Mouse (Mus musculus) ES-E14 (cell line): Measurements from ENCODE around the gene Slc35e3. TPM values are rescaled to one million over a fixed set of nuclear protein-coding genes. Genes with fewer than 3 reads are reported as not detected.
"Not testable (repeated sequence)": the region's sequence is repeated elsewhere in the genome, so short reads cannot be mapped to it uniquely, and the experiment has no call there.

Experiments used
- DNase-seq: peaks from one replicate; pipeline ENCODE4 v3.0.0-alpha.2; 2013; ENCODE audit warnings: low read depth, low spot score
- H3K27ac ChIP-seq: 2 replicates; pipeline ENCODE4 v1.5.1; 2012; ENCODE audit warnings: low read depth, mild to moderate bottlenecking, low read length, moderate library complexity, mixed read lengths; ENCODE audit not compliant: poor library complexity, insufficient read depth, severe bottlenecking
- H3K36me3 ChIP-seq: 2 replicates; pipeline ENCODE4 v1.6.1; 2012; ENCODE audit warnings: mild to moderate bottlenecking, low read length, moderate library complexity, mixed read lengths; ENCODE audit not compliant: control insufficient read depth, poor library complexity, insufficient read depth, severe bottlenecking
- H3K4me1 ChIP-seq, 2 experiments: fragments of 150-350 bp in 1 of 2; sonication (generic) in 1 of 2; 2 replicates each; pipeline ENCODE4 v1.6.1; 2012; ENCODE audit warnings: low read length in 2 of 2, mild to moderate bottlenecking in 1 of 2, mixed read lengths in 1 of 2; ENCODE audit not compliant: control insufficient read depth in 2 of 2, insufficient read depth in 2 of 2, poor library complexity in 1 of 2
- H3K4me3 ChIP-seq, 2 experiments: fragments of 150-350 bp in 1 of 2; sonication (generic) in 1 of 2; 2 replicates each; pipeline ENCODE4 v1.5.1; 2012; ENCODE audit warnings: low read length in 2 of 2, low read depth in 1 of 2, mild to moderate bottlenecking in 1 of 2, mixed read lengths in 1 of 2; ENCODE audit not compliant: insufficient read depth in 1 of 2, poor library complexity in 1 of 2, severe bottlenecking in 1 of 2
- H3K9ac ChIP-seq: 2 replicates; pipeline ENCODE4 v1.6.1; 2012; ENCODE audit warnings: low read depth, mild to moderate bottlenecking, low read length, mixed read lengths; ENCODE audit not compliant: poor library complexity, insufficient read depth, severe bottlenecking
- H3K9me3 ChIP-seq: fragments of 150-350 bp; sonication (generic); 2 replicates; pipeline ENCODE4 v1.6.1; 2012; ENCODE audit warnings: low read depth, mild to moderate bottlenecking, low read length; ENCODE audit not compliant: control insufficient read depth, insufficient read depth
- CHD2 ChIP-seq: IDR thresholded peaks from 2 replicates; pipeline ENCODE4 v1.6.1; 2014; ENCODE audit warnings: mild to moderate bottlenecking, low read depth, low read length, inconsistent platforms
- HCFC1 ChIP-seq: IDR thresholded peaks from 2 replicates; pipeline ENCODE4 v1.6.1; 2012; ENCODE audit warnings: low read length, inconsistent platforms, borderline replicate concordance; ENCODE audit not compliant: insufficient read depth
- MAFK ChIP-seq: IDR thresholded peaks from 2 replicates; pipeline ENCODE4 v1.6.1; 2014; ENCODE audit warnings: mild to moderate bottlenecking, low read depth, low read length, inconsistent platforms; ENCODE audit not compliant: insufficient read depth
- ZC3H11A ChIP-seq: IDR thresholded peaks from 2 replicates; pipeline ENCODE4 v1.6.1; 2012; ENCODE audit warnings: low read depth, mild to moderate bottlenecking, inconsistent platforms, low read length, borderline replicate concordance
- ZNF384 ChIP-seq: IDR thresholded peaks from 2 replicates; pipeline ENCODE4 v1.6.1; 2012; ENCODE audit warnings: low read depth, low read length, inconsistent platforms
- in situ Hi-C, 2 experiments: fragments of 600-800 bp; cut with MboI; formaldehyde crosslinking; loops; one replicate each; pipeline ENCODE4 v1.15.1; 2025; ENCODE audit warnings: low sequenced_read_pairs in 2 of 2, inconsistent platforms in 1 of 2; ENCODE audit not compliant: unreplicated experiment in 2 of 2
- total RNA-seq: library from RNA; depleted of rRNA; stranded (reverse); fragments of 300-350 nt; gene quantifications from 2 replicates; pipeline ENCODE4 v1.2.3, GENCODE M21; 2012

Gene Slc35e3
- total RNA-seq, 1 experiment = 16.3 TPM

- Histone ChIP-seq H3K9ac (no peak overlapping the region), H3K4me1 (0 out of 4 replicates have a peak, but pooled peaks cover 0 to 2% of the 10 kb centered on the region in 2 experiments), H3K27ac (no peak overlapping the region), H3K36me3 (peaks cover 29% of the 10 kb centered on the region), H3K9me3 (peaks cover 5% of the 10 kb centered on the region), H3K4me3 (no peak overlapping the region)
- no peak for TF ChIP-seq ZNF384
- TF ChIP-seq ZC3H11A = no peak
- no peak for TF ChIP-seq HCFC1
- no peak for TF ChIP-seq CHD2
- TF ChIP-seq MAFK = no peak
- in situ Hi-C loops = no loop called here
- DNase-seq = no peak
These were observed 3.7 kb upstream of the Slc35e3 start for GRCm38 (mm10) chr10:117749787-117750343.

DNA sequence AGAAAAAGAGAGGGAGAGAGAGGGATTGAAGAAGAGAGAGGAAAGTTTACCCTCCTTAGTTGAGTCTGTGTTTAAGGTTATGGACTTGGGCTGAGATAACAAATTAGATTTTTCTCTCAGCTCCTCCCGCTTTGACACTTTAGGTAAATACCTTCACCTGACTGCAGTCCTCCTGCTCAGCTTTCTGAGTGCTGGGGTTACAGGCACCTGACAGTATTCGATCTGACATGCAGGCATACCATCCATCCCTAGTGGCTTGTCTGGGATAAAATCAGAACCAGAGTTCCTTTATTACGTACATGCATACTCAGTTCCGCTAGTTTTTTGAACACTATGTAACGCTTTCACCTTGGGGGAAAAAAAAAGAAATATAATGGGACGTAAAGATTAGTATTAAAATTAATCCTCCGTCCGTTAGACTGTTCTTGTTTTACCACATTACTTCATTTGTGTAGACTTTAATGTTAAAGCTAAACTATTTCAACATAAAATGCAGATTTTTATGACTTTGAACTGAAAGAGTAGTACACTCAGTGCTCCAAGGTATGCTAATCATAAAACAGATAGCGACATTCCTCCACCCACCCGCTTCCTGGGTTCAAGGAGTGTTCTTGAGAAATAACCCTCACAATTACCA, 3.0 kb upstream of the Slc35e3 start:
- Histone ChIP-seq H3K27ac (no peak overlapping the region), H3K9ac (no peak overlapping the region), H3K4me1 (0 out of 4 replicates have a peak, but pooled peaks cover 0 to 2% of the 10 kb centered on the region in 2 experiments), H3K4me3 (no peak overlapping the region), H3K36me3 (peaks cover 28% of the 10 kb centered on the region), H3K9me3 (peaks cover 5% of the 10 kb centered on the region)
- DNase-seq = no peak
- no peak for TF ChIP-seq MAFK
- no peak for TF ChIP-seq ZC3H11A
- TF ChIP-seq HCFC1 = no peak
- TF ChIP-seq CHD2 = no peak
- no peak for TF ChIP-seq ZNF384
- in situ Hi-C loops = no loop called here

DNA sequence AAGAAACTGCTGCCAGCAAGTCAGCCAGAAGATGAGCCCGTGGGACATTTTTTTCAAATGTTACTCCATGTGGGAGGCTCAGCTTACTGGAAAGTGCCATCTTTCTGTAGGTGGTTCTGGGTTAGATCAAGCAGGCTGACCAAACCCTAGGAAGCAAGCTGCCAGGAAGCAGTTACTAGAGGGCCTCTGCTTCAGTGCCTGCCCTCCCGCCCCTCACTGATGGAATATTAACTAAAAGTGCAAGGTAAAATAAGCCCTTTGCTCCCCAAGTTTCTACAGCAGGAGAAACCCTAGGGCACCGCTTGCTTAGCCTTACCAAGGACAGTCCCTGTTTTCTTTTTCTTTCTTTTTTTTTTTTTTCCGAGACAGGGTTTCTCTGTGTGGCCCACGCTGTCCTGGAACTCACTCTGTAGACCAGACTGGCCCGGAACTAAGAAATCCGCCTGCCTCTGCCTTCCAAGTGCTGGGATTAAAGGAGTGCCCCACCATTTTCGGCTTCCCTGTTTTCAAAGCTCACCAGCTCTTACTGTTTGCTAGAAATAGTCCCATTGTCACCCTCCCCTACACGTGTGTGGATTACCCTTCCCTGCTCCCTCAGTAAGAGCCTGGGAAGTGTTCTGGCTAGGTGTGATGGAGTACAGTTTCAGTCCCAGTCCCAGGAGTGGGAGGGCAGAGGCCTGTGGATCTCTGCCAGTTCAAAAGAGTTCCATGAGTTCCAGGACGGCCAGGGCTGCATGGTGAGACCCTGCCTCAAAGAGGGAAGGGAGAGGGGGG, 2.3 kb upstream of the Slc35e3 start:
- no peak for TF ChIP-seq ZC3H11A
- no peak for TF ChIP-seq CHD2
- TF ChIP-seq MAFK = no peak
- no peak for TF ChIP-seq ZNF384
- no peak for TF ChIP-seq HCFC1
- H3K36me3 ChIP-seq = peaks cover 33% of the 10 kb centered on the region
- in situ Hi-C loops = no loop called here

GRCm38 (mm10) chr10:117747711-117748110, 1.5 kb upstream of the Slc35e3 start:
- Histone ChIP-seq H3K27ac (no peak overlapping the region), H3K9me3 (peaks cover 5% of the 10 kb centered on the region), H3K9ac (no peak overlapping the region), H3K36me3 (peaks cover 31% of the 10 kb centered on the region), H3K4me1 (0 out of 4 replicates have a peak, but pooled peaks cover 0 to 2% of the 10 kb centered on the region in 2 experiments), H3K4me3 (no peak overlapping the region)
- in situ Hi-C loops = no loop called here
- TF ChIP-seq HCFC1 (no peak), ZC3H11A (no peak), ZNF384 (no peak), CHD2 (no peak)
- DNase-seq = no peak

More for the DNA sequence above, 2.3 kb upstream of the Slc35e3 start:
- Histone ChIP-seq H3K9me3 (peaks cover 5% of the 10 kb centered on the region), H3K4me3 (no peak overlapping the region), H3K9ac (no peak overlapping the region), H3K27ac (no peak overlapping the region), H3K4me1 (0 out of 4 replicates have a peak, but pooled peaks cover 0 to 2% of the 10 kb centered on the region in 2 experiments)
- DNase-seq = no peak

- H3K27ac ChIP-seq, H3K4me1 ChIP-seq, in situ Hi-C loops, H3K9me3 ChIP-seq, DNase-seq: not testable (repeated sequence)
- H3K9ac ChIP-seq = peak overlapping the region; percentile 50
- peaks cover 17% of the 10 kb centered on the region for H3K36me3 ChIP-seq
- H3K4me3 ChIP-seq = peak overlapping the region; percentile 63 to 64
These were observed 432 bp downstream of the Slc35e3 start for GRCm38 (mm10) chr10:117745570-117746296.
